Comparison of ENCODE assay signal across 8 mouse cellular contexts in the genomic region with DNA sequence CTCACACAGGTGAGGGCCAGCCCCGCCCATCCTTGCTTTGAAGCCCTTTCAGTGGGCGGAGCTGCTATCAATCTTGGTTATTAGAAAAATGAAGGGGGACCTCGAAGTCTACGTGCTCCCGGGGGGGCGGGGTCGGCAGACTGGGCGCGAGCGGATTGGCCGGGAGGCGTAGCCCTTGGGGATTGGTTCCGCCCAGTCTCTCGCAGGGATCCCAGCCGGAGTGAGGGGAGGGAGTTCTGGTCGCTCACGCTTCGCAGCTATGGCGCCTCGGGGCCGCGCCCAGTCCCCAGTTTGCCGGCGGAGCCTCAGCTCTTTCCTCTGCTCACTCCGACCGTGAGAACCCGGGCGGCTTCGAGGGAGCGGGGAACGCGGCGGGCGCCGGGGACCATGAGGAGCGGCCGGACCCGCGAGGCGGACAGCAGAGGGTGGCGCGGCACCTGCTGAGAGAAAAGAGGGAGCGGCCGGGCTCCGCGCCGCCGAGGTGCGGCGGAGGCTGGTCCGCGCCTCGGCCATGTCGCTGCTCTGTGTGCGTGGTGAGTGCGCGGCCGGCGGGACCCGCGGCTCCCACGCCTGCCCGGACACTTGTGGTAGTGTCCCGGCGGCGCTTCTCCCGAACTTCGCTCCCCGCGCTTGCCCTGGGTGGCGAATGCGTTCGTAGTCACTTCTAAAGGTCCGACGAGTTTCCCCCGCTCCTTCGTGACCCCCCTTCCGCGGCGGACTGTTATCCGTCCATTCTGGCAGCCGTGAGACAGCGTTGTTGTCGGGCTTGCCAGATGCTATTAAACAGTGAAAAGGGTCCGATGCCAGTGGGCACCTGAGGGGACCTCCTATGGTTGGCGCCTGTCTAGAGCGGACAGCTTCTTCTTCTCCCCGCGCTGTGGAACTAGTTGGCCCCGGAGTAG. TPM values are rescaled to one million over a fixed set of nuclear protein-coding genes. Genes with fewer than 3 reads are reported as not detected.
DNase-seq lines count a peak whose midpoint lies in the region; ATAC-seq and TF ChIP-seq lines count a peak whose summit lies in the region.

A gene (plus strand): TSS at position 201 of the 902 bp plus-strand sequence.

- ATAC-seq in forebrain, postnatal 0 days = peak; percentile 99
- ATAC-seq in lung, embryonic 14.5 days (ENCODE audit: insufficient read depth) = peak; percentile 98

- H3K36me3 ChIP-seq in forebrain, postnatal 0 days (ENCODE audit: insufficient read depth) = no peaks in the 10 kb centered on the region
- no peaks in the 10 kb centered on the region for H3K36me3 ChIP-seq in lung, embryonic 14.5 days (ENCODE audit: insufficient read depth)
- no peaks in the 10 kb centered on the region for H3K36me3 ChIP-seq in thymus, adult 2 months (ENCODE audit: control insufficient read depth, insufficient read depth, low read length)

- intact Hi-C loops in heart, postnatal 25 days (cut with DNase I) = loop anchor here (10.0 kb wide), 1 partner anchor 186 kb away; no protein-coding TSS in a partner anchor

- WGBS in forebrain, postnatal 0 days = 3% methylated on average over 79 of the region's 90 CpGs
- under 1% methylated on average over 90 of the region's 90 CpGs for whole genome bisulfite sequencing in lung, embryonic 14.5 days
- WGBS in thymus, adult 2 months = 2% methylated on average over 87 of the region's 90 CpGs

- TF ChIP-seq POLR2A in thymus, adult 2 months (IDR thresholded peaks at IDR 0.05; ENCODE audit: control insufficient read depth, extremely low read depth, insufficient read depth, low read length, poor library complexity) = no peak

- no peaks in the 10 kb centered on the region for H3K27me3 ChIP-seq in forebrain, postnatal 0 days (ENCODE audit: insufficient read depth, low read length)
- peaks cover 10% of the 10 kb centered on the region for H3K27me3 ChIP-seq in lung, embryonic 14.5 days (ENCODE audit: insufficient read depth, low read length)
- peaks cover 13% of the 10 kb centered on the region for H3K27me3 ChIP-seq in thymus, adult 2 months (ENCODE audit: control insufficient read depth, insufficient read depth, low read length)

- TF ChIP-seq CTCF in forebrain, postnatal 0 days (IDR thresholded peaks at IDR 0.05; ENCODE audit: low read depth) = no peak
- no peak for TF ChIP-seq CTCF in layer of hippocampus, adult 2 months (conservative IDR thresholded peaks at IDR 0.05)
- no peak for TF ChIP-seq CTCF in lung, embryonic 14.5 days (IDR thresholded peaks at IDR 0.05; ENCODE audit: low read depth)
- no peak for TF ChIP-seq CTCF in thymus, adult 2 months (IDR thresholded peaks at IDR 0.05; ENCODE audit: borderline replicate concordance, control insufficient read depth, extremely low read depth, insufficient read depth, low read length, poor library complexity)

- peak within 1 kb of the TSS; percentile 65 for H3K4me3 ChIP-seq in forebrain, postnatal 0 days (ENCODE audit: low read depth, low read length)
- H3K4me3 ChIP-seq in layer of hippocampus, adult 2 months = peak within 1 kb of the TSS; percentile 81
- H3K4me3 ChIP-seq in lung, embryonic 14.5 days (ENCODE audit: low read depth, low read length) = peak within 1 kb of the TSS; percentile 66
- peak within 1 kb of the TSS; percentile 36 for H3K4me3 ChIP-seq in thymus, adult 2 months (ENCODE audit: control insufficient read depth, insufficient read depth, low read length)

- peak within 1 kb of the TSS; percentile 82 for H3K27ac ChIP-seq in forebrain, postnatal 0 days (ENCODE audit: low read depth, low read length)
- peak within 1 kb of the TSS; percentile 76 for H3K27ac ChIP-seq in layer of hippocampus, adult 2 months
- peak within 1 kb of the TSS; percentile 71; the same call in 1 of the 2 replicates for H3K27ac ChIP-seq in lung, embryonic 14.5 days (ENCODE audit: low read depth)
- no peak within 1 kb of the TSS for H3K27ac ChIP-seq in thymus, adult 2 months (ENCODE audit: control insufficient read depth, insufficient read depth, low read length)

- H3K9me3 ChIP-seq in forebrain, postnatal 0 days (ENCODE audit: low read length) = no peaks in the 10 kb centered on the region
- H3K9me3 ChIP-seq in lung, embryonic 14.5 days (ENCODE audit: low read depth, low read length) = no peaks in the 10 kb centered on the region

- peak within 1 kb of the TSS; percentile 62 for H3K9ac ChIP-seq in forebrain, postnatal 0 days
- H3K9ac ChIP-seq in lung, embryonic 14.5 days = peak within 1 kb of the TSS; percentile 59

- peaks cover 4% of the 10 kb centered on the region; the same call in 1 of the 2 replicates for H3K4me1 ChIP-seq in forebrain, postnatal 0 days (ENCODE audit: insufficient read depth)
- H3K4me1 ChIP-seq in lung, embryonic 14.5 days (ENCODE audit: insufficient read depth) = no peaks in the 10 kb centered on the region
- H3K4me1 ChIP-seq in thymus, adult 2 months (replicated peaks; ENCODE audit: control insufficient read depth, insufficient read depth, low read length) = peaks cover 10% of the 10 kb centered on the region

- H3K4me2 ChIP-seq in forebrain, postnatal 0 days (ENCODE audit: low read depth) = peak within 1 kb of the TSS; percentile 59
- peak within 1 kb of the TSS; percentile 90 for H3K4me2 ChIP-seq in lung, embryonic 14.5 days

- peak; percentile 86 for DNase-seq in MEL-GATA-1-ER (ENCODE audit: extremely low read depth, low read depth)
- peak; percentile 84 for DNase-seq in cerebellum, adult 8-10 months
- DNase-seq in forebrain, postnatal 0 days = peak; percentile 95
- DNase-seq in heart, postnatal 25 days (ENCODE audit: low spot score) = peak; percentile 88
- peak; percentile 92 to 93 for DNase-seq in layer of hippocampus, adult 2 months (ENCODE audit: low spot score in 2 of 2)
- peak; percentile 93 for DNase-seq in lung, embryonic 14.5 days
- peak; percentile 94 for DNase-seq in ovary, adult 18-20 months (ENCODE audit: low spot score)
- DNase-seq in thymus, adult 2 months = peak; percentile 52

RNA-seq across cellular contexts. Expression of the gene that starts here (rescaled TPM):
- 52.9 and 54.7 TPM in 2 replicates for total RNA-seq in forebrain, postnatal 0 days (2014; rRNA removed)
- 3.3 and 6.2 TPM in 2 replicates for polyA plus RNA-seq in forebrain, postnatal 0 days (2015; fragmentation: Nextera tagmentation; extraction: Ambion mirVana)
- 10 to 100 TPM; 14.8 to 16.3 TPM for total RNA-seq in heart, postnatal 25 days (2021)
- total RNA-seq in layer of hippocampus, adult 2 months (2021) = 10 to 100 TPM; 41.7 to 45.7 TPM
- polyA plus RNA-seq in lung, embryonic 14.5 days (2014; fragmentation: Nextera tagmentation; extraction: Ambion mirVana) = 7.6 and 8.2 TPM in 2 replicates
- 1.7 and 2.7 TPM in 2 replicates for polyA plus RNA-seq in thymus, adult 2 months (2012; rRNA removed)
